Mouse (Mus musculus) monocyte, adult 2 months (primary cell): Measurements from ENCODE around the gene Olfr980.
"Not testable (repeated sequence)": the region's sequence is repeated elsewhere in the genome, so short reads cannot be mapped to it uniquely, and the experiment has no call there.

Experiments
- DNase-seq, 2 experiments: peaks; one replicate each; pipeline ENCODE4 v3.0.0; 2022; ENCODE audit warnings: low spot score in 2 of 2, low read depth in 1 of 2

Olfr980 gene

DNA sequence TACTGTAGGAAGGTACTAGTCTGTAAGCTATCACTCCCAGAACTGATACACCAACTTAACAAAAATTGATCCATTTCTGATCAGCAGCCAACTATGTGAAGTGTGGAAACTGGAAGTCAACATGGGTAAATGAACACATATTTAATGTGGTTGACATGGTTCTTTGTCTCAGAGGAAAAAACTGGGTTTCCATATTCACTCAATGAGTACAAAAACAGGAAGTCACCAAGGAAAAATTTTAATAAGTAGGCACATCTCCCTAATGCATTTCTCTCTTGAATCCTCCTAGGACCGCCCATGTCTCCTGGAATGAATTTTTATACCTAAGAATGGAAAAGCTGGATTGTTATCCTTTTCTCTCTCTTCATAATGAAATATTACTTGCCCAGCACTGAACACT lies at the start of gene Olfr980:
TSS of gene Olfr980 (minus strand) at position 101 of the 400 bp plus-strand sequence.
- DNase-seq: no peak

- DNase-seq: no peak
Measured at GRCm38 (mm10) chr9:40050138-40050537, 40.8 kb upstream of the Olfr980 start.

DNA sequence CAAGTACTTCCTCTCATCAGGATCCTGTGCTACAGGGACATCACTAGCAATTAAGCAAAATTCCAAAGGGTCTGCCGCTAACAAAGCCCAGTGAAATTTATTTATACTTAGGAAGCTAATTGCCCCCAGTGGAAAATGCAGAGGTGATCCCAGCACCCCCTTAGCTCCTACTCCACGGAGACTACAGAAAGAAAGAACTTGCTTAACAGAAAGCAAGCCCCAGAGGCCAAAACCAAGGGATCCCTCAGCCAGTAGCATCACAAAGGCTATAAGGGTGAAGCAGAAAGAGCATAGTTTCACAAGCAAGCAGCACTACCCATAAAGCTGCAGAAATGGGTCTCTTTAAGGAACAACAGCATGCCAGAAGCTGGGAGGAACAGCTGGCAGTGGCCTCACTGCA lies 11.8 kb upstream of the Olfr980 start, which contains the start of gene Olfr981:
TSS of gene Olfr981 (plus strand) at position 301 of the 400 bp plus-strand sequence.
- no peak for DNase-seq

DNA sequence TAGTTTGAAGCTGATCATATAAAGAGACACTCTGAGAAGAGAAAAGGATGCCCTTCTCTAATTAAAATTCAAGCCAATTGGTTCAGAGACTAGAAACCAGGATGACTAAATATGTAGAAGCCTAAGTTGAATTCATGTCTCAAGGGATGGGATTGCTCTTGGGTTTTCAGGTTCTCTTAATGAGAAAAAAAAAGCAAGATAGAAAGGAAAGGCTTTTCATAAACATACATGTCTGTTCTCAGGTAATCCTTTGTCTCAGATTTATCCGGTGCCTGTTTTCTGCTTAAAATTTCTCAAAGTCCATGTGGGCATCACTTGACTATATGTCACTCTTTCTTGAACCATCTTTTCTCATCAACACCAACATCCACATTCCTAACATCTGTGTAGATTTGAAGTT lies 6.0 kb downstream of the Olfr980 start, which contains the start of gene Olfr979:
TSS of gene Olfr979 (minus strand) at position 101 of the 400 bp plus-strand sequence.
- DNase-seq: no peak

DNA sequence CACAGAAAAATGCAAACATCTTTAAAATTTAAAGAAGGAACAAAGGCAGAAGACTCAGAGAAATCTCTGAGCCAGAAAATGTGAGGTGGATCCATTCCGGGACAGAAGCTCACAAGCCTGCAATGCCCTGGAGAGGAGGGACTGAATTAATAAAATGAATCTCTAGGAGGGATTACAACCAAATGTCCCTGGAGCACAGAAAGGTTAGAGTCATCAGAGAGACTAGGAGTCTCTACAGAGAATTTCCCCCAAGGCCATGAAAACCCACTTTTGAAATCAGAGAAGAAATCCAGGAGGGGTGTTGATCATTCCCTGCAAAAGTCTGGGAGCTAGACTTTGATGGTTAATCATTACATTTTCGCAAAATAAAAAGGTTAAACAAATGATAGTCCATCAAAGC lies 17.6 kb downstream of the Olfr980 start, which contains the start of gene Olfr978:
TSS of gene Olfr978 (plus strand) at position 301 of the 400 bp plus-strand sequence.
- DNase-seq: no peak

- not testable (repeated sequence) for DNase-seq
Measured at GRCm38 (mm10) chr9:39976581-39977145, 32.7 kb downstream of the Olfr980 start.

DNA sequence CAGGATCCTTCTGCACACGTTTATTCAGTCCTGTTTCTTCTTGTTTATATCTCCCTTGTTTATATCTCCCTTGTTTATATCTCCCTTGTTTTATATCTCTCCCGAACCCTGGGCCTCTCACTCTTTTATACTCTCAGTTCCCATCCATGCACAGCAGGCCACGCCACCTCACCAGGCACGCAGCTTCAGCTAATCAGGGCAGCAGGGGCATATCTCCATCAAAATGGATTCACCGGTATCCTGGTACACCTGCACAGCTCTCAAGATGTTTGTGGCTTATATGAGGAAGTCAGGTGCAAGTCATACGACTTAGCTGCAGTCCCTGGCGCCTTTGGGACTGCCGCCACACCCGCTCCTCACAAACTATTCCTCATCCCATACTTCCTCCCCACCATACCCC lies 48.3 kb downstream of the Olfr980 start, which contains the start of gene Olfr976:
TSS of gene Olfr976 (minus strand) at position 101 of the 400 bp plus-strand sequence.
- DNase-seq: not testable (repeated sequence)
